Mouse (Mus musculus): ENCODE measurements around the gene Helz.
"Not testable (repeated sequence)": the region's sequence is repeated elsewhere in the genome, so short reads cannot be mapped to it uniquely, and the experiment has no call there.

Gene Helz

DNA sequence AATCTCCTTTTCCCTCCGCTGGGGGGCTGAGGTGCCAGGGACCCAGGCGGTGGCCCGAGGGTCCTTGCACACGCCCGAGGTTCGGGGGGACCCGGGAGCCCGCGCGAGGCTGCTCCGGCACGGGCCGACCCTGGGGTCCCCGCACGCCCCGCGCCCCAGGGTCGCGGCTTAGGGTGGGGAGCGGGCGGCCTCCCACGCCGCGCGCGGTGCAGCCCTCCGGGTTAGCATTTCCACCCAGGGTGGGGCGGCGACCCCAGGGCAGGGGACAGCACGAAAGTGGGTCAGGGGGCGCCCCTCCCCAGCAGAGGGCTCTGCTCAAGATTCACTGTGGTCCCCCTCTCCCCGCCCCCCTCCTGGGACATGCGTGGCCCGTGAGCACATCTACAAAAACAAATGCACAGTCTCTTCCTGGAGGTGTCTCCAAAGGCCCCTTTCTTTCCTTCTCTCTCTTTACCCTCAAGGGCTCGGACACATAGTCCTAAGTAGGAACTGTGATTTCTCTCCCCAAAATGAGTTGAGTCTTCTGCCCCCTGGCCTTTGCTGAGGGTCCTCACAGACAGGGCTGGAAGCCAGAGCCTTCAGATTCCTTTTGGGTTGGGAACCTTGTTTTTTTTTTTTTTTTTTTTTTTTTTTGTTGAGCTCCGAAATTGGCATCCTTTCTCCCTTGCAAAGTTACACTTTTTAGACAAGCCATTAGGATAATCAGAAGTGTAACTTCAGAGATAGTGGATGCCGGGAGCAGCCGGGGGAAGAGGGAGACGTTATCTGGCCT lies 660 bp downstream of the Helz start:
- peak; percentile 27 to 37 for DNase-seq

GRCm38 (mm10) chr11:107559874-107560273 lies 12.1 kb downstream of the Helz start:
- no peak for DNase-seq

- DNase-seq, result no peak
These were observed 19.7 kb downstream of the Helz start for GRCm38 (mm10) chr11:107567431-107567830.

- no peak for DNase-seq
These were observed 20.8 kb downstream of the Helz start for GRCm38 (mm10) chr11:107568466-107568995.

DNA sequence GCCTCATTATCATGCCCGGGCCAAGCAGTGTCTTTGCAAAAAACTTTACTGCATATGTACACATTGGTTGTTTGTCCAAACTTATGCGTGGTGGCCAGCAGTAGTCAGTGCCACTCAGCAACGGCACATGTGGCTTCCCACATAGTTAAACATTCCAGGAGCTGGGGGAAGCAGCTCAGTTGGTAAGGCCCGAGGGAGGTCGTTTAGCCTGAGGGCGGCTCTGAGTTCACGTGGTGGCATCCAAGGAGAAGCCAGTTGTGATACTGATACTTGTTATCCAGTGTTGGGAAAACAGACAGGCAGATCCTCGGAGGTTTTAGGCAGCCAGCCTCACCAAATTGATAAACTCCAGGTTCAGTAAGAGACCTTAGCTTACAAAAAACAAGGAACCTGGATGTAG lies 23.2 kb downstream of the Helz start:
- not testable (repeated sequence) for DNase-seq

- no peak for DNase-seq
These were observed 23.6 kb downstream of the Helz start for GRCm38 (mm10) chr11:107571318-107571717.

GRCm38 (mm10) chr11:107572551-107572950 lies 24.8 kb downstream of the Helz start:
- no peak for DNase-seq

GRCm38 (mm10) chr11:107573061-107573692 lies 25.4 kb downstream of the Helz start:
- DNase-seq, result no peak

GRCm38 (mm10) chr11:107573847-107574246 lies 26.1 kb downstream of the Helz start:
- no peak for DNase-seq

DNA sequence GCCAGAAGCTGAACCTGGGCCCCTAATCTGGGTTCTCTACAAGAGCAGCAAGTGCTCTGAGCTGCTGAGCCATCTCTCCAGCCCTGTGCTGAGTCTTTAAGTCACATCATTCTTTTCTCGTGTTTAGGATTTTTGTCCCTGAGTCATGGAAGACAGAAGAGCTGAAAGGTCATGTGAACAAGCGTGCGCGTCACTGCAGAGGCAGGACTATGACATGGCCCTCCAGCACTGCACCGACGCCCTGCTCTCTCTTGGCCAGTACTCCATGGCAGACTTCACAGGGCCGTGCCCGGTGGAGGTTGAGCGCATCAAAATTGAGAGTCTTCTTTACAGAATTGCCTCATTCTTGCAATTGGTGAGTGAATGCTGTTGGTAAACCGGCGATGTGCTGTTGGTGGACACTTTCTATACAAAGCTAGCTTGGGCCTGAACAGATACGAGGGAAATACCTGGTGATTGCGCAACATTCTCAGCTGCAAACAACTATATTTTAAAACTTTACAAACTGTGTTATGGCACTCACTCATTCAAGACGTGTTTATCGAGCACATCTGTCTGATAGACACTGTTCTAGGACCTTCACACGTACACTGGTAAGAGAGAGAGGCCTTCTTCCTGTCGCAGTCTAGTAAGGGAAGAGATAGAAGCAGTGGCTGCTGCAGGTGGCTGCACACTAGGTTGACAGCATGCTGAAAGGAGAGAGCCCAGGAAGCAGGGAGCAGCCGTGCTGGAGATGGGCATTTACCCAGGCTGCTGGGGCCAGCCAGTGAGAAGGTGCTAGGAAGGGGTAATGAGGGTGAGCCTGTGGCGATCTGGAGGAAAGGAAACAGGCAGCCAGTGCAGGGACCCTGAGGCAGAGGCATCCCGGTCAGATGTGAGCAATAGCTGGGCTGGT lies 27.3 kb downstream of the Helz start:
- no peak for DNase-seq

DNA sequence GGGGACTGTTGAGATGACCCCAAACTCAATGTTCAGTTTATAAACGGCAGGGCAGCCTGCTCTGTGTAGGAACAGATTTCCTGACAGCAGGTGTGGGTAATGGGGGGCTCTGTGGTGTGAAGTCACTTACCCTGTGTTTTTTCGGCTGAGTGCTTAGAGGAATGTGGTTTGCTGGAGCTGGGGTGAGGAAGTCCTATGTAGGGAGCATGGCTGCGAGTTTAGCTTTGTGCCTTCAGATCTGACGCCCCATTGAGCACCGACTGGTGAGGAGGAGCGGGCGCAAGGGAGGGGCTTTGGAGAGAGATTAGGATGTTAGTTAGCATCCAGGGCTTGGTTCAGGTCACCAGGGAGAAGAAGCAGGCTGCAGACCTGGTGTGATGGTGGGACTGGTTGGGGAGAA lies 28.5 kb downstream of the Helz start:
- no peak for DNase-seq

DNA sequence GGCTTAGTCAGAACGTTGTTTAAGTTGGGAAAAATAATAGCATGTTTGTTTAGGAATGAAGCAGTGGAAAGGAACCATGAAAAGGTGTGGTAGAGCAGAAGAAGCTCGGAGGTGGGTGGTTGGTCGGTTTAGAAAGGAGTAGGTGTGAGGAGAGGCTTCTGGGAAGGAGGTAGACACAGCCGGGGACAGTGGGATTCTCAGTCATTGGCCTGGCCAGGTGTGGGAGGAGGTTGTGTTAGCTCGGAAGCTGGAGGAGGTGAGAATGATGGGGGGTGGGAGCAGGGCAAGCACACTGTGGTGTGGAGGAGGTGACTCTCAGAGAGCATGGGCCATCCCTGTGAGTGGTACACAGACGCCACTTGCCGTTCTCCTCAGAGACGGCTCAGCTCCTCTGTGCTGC lies 29.7 kb downstream of the Helz start:
- DNase-seq, result no peak

DNA sequence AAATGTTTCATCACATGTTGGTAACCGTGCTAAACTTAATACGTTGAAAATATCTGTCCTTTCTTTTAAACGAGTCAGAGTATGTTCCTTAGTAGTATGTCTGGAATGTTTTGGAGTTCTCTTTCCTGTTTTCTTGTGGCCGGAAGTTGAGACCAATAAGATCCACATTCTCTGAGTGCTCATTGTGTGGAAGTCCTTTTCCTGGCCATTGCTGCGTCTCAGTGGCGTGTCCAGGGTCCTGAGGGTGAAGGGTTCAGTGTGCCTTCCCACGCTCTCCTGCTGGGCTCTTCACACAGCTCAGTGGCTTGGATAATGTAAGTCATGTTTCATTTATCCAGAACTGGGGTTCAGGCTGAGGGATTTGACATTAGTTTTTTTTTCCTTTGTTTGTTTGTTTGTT lies 30.5 kb downstream of the Helz start:
- no peak for DNase-seq

GRCm38 (mm10) chr11:107580786-107581185 lies 33.1 kb downstream of the Helz start:
- no peak for DNase-seq

DNA sequence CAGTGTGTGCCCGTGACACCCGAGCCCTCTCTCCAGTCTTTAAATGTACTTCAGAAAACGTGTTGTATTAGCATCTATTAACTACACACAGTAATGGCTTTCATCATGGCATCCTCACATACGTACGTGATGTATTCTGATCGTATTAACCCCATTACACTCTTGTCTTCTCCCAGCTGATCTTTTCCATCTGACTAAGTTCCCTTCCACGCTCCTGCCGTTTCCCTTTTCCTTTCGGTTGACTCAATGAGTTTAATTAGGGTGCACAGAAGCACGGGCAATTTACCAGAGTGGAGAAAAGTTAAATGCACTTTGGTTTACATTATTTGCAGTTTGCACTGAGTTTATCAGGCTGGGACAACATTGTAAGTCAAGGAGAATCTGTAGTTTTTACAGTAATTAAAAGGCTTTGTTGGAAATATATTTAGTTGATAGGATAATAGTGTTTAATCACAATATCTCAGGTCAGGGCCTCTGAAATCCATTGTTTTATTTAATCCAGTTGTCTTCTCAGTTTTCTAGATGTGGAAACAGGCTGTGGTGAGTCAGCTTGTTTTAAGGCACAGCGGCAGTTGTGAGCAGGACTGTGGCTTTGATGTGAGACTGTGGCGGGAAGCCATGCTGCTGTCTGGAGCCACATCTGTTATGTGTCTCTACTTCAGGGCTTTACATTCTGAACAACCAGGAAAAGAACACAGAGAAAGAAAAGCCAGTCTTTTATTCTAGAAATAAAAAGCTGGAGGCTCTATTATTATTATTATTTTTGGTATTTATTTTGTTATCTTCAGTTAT lies 37.1 kb downstream of the Helz start:
- DNase-seq, result no peak

DNA sequence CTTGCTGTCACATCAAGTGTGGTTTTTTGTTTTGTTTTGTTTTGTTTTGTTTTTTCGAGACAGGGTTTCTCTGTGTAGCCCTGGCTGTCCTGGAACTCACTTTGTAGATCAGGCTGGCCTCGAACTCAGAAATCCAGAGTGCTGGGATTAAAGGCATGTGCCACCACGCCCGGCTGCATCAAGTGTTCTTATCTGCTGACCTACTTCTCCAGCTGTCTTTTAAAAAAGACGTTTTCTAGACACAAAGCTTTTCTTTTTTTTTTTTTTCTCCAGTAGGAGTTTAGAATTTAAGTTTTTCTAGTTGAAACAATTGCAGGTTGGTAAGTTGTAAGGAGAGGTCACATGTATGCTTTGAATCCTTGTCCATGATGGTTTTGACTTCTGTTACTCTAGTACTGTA lies 38.4 kb downstream of the Helz start:
- not testable (repeated sequence) for DNase-seq

GRCm38 (mm10) chr11:107587141-107587540 lies 39.4 kb downstream of the Helz start:
- no peak for DNase-seq

GRCm38 (mm10) chr11:107592575-107592974 lies 44.8 kb downstream of the Helz start:
- no peak for DNase-seq

DNA sequence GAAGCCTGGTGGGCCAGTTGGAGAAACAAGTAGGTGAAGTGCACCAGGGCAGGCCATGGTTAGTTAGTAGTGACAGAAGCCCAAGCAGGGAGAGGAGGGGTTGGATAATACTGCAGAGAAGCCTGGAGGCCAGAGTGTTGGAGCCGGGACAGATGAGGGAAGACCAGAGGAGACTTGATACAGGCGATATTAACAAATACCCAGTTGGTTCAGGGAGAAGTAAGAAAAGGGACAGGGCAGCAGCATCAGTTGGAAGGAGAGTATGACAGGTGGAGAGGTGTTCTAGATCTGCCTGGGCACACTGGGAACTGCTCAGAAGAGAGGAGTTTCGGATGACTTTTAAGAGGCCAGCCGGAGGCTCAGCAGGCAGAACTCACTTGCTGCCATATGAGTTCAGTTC lies 49.7 kb downstream of the Helz start:
- DNase-seq, result no peak

DNA sequence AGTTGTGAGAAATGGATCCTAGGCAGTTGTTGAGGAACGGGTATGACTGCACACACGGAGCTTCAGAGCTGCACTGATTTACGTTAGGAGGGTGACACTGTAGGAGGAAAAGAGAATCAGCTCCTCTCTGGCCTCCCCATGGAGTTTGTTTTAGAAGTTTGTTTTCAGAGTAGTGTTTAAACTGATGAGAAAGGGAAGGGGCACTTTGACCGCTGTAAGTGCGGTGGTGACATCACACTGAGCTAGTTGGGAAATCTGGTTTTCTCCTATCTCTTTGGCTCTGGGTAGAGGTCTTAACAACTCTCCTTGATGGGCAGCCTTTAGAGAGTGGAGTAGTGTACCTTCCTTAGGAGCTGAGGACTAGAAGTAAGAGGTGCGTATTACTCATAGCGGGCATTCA lies 58.0 kb downstream of the Helz start:
- no peak for DNase-seq

DNA sequence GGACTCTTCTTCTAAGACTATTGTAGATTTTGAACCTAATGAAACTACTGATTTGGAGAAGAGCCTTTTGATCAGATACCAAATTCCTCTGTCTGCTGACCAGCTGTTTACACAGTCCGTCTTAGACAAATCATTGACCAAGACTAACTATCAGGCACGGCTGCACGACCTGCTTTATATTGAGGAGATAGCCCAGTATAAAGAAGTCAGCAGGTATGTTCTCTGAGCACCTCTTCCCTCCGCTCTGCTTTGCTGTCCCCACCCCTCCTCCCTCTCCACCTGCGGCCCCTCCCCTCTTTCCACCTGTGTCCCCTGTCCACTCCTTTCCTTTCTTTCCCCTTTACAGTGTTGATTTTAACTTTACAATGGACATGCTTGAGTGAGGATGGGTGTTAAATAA lies 66.2 kb downstream of the Helz start:
- no peak for DNase-seq

GRCm38 (mm10) chr11:107615696-107616095 lies 68.0 kb downstream of the Helz start:
- DNase-seq, result no peak

DNA sequence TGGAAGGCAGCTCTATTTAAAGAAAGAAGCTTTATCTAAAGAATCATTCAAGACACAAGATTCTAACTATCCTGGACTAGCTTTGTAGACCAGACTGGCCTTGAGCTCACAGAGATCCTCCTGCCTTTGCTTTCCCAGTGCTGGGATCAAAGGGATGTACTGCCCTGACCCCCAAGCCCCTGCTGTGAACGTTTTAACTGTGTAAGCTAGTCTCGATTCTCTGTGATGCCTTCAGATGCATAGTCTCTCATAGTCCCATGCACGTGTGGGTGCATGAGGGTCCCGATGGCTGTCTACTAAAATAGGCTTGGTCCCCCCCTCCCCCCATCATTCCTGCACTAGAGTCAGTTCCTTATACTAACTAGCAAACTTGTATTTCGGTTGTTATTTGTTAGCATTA lies 70.2 kb downstream of the Helz start:
- DNase-seq, result no peak

Measured in B cell, adult 2 months (primary cell).